Mouse (Mus musculus): ENCODE measurements around the gene Rpl11. TPM values are rescaled to one million over a fixed set of nuclear protein-coding genes. Genes with fewer than 3 reads are reported as not detected.
"Not testable (repeated sequence)": the region's sequence is repeated elsewhere in the genome, so short reads cannot be mapped to it uniquely, and the experiment has no call there.

Gene Rpl11
- 1,572 and 1,580 TPM in 2 replicates for total RNA-seq (2015)
- 841 and 996 TPM in 2 replicates for total RNA-seq (2017)

GRCm38 (mm10) chr4:136053247-136053596, at the start of gene Rpl11:
Rpl11 (minus strand) TSS chr4:136053428.
- ATAC-seq (replicated peaks; ENCODE audit: poor library complexity) = peak; percentile 97

GRCm38 (mm10) chr4:136101753-136102152, 48.5 kb upstream of the Rpl11 start:
- ATAC-seq (replicated peaks; ENCODE audit: poor library complexity) = not testable (repeated sequence)

- ATAC-seq (replicated peaks; ENCODE audit: poor library complexity) = no peak
Observed at GRCm38 (mm10) chr4:136100396-136101070, 47.3 kb upstream of the Rpl11 start.

- no peak for ATAC-seq (replicated peaks; ENCODE audit: poor library complexity)
Observed at GRCm38 (mm10) chr4:136098446-136098845, 45.2 kb upstream of the Rpl11 start.

GRCm38 (mm10) chr4:136096446-136097113, 43.4 kb upstream of the Rpl11 start:
- no peak for ATAC-seq (replicated peaks; ENCODE audit: poor library complexity)

GRCm38 (mm10) chr4:136095490-136096105, 42.4 kb upstream of the Rpl11 start:
- no peak for ATAC-seq (replicated peaks; ENCODE audit: poor library complexity)

- no peak for ATAC-seq (replicated peaks; ENCODE audit: poor library complexity)
Observed at GRCm38 (mm10) chr4:136094519-136095219, 41.4 kb upstream of the Rpl11 start.

GRCm38 (mm10) chr4:136092498-136092897, 39.3 kb upstream of the Rpl11 start:
- ATAC-seq (replicated peaks; ENCODE audit: poor library complexity) = no peak

GRCm38 (mm10) chr4:136091346-136091745, 38.1 kb upstream of the Rpl11 start:
- no peak for ATAC-seq (replicated peaks; ENCODE audit: poor library complexity)

GRCm38 (mm10) chr4:136089748-136090583, 36.7 kb upstream of the Rpl11 start:
- no peak for ATAC-seq (replicated peaks; ENCODE audit: poor library complexity)

GRCm38 (mm10) chr4:136088971-136089747, 35.9 kb upstream of the Rpl11 start:
- no peak for ATAC-seq (replicated peaks; ENCODE audit: poor library complexity)

- no peak for ATAC-seq (replicated peaks; ENCODE audit: poor library complexity)
Observed at GRCm38 (mm10) chr4:136088364-136088763, 35.1 kb upstream of the Rpl11 start.

- ATAC-seq (replicated peaks; ENCODE audit: poor library complexity) = no peak
Observed at GRCm38 (mm10) chr4:136087261-136087660, 34.0 kb upstream of the Rpl11 start.

- no peak for ATAC-seq (replicated peaks; ENCODE audit: poor library complexity)
Observed at GRCm38 (mm10) chr4:136084840-136085239, 31.6 kb upstream of the Rpl11 start.

- ATAC-seq (replicated peaks; ENCODE audit: poor library complexity) = no peak
Observed at GRCm38 (mm10) chr4:136083269-136084105, 30.3 kb upstream of the Rpl11 start.

- ATAC-seq (replicated peaks; ENCODE audit: poor library complexity) = no peak
Observed at GRCm38 (mm10) chr4:136081729-136082128, 28.5 kb upstream of the Rpl11 start.

GRCm38 (mm10) chr4:136078649-136079048, 25.4 kb upstream of the Rpl11 start:
- ATAC-seq (replicated peaks; ENCODE audit: poor library complexity) = no peak

GRCm38 (mm10) chr4:136076776-136077538, 23.7 kb upstream of the Rpl11 start:
- ATAC-seq (replicated peaks; ENCODE audit: poor library complexity) = no peak
